Mouse (Mus musculus): ENCODE data around the gene Flad1. TPM values are rescaled to one million over a fixed set of nuclear protein-coding genes. Genes with fewer than 3 reads are reported as not detected.
A peak's percentile ranks its signal among the peaks of the same experiment; 100 is the strongest.

The Flad1 gene
- polyA plus RNA-seq, 1 experiment from 2014 or later = 22.3 TPM

DNA sequence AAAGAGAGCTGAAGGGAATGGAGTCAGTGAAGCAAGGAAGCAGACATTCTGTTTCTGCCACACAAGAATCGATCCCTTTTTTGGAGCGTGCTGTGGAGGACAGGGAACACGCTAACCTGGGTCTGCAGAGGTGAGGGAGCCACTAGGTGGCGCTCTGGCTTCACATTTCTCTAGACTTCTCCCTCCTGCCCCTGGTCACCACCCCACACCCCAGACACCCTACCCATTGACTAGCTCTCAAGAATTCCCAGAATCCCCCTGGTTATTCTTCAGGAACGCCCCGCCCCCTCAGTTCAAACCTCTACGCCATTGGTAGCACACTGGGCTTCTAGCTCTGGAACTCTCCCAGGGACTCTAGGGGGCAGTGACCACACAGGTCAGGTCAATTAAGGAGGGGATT is 37.9 kb upstream of the Flad1 start:
- peak; percentile 33; the same call in 1 of the 2 replicates for ATAC-seq (ENCODE audit: insufficient number of reproducible peaks, insufficient read depth, low FRiP score, low read depth)
- WGBS = 45% methylated on average over 7 of the region's 7 CpGs
- no peaks in the 10 kb centered on the region for H3K27me3 ChIP-seq (ENCODE audit: control insufficient read depth, insufficient read depth, low read length)
- H3K4me1 ChIP-seq (ENCODE audit: control insufficient read depth, insufficient read depth, low read length) = peaks cover 3% of the 10 kb centered on the region; the same call in 1 of the 2 replicates
- H3K4me3 ChIP-seq (ENCODE audit: low read depth, low read length) = no peak overlapping the region
- H3K27ac ChIP-seq (ENCODE audit: low read length) = no peak overlapping the region
- H3K9ac ChIP-seq (replicated peaks; ENCODE audit: low read depth, low read length) = no peak overlapping the region
- peaks cover 14% of the 10 kb centered on the region; the same call in 1 of the 2 replicates for H3K36me3 ChIP-seq (ENCODE audit: control insufficient read depth, insufficient read depth, low read length)
- H3K9me3 ChIP-seq (ENCODE audit: control insufficient read depth, low read depth, low read length) = no peaks in the 10 kb centered on the region
- no peak overlapping the region for H3K4me2 ChIP-seq (replicated peaks; ENCODE audit: low read depth, low read length)

GRCm38 (mm10) chr3:89448720-89449537 is 37.3 kb upstream of the Flad1 start:
- Histone ChIP-seq H3K27me3 (ENCODE audit: control insufficient read depth, insufficient read depth, low read length) (no peaks in the 10 kb centered on the region), H3K36me3 (ENCODE audit: control insufficient read depth, insufficient read depth, low read length) (peaks cover 14% of the 10 kb centered on the region; the same call in 1 of the 2 replicates), H3K9ac (replicated peaks; ENCODE audit: low read depth, low read length) (no peak overlapping the region), H3K4me2 (replicated peaks; ENCODE audit: low read depth, low read length) (no peak overlapping the region), H3K9me3 (ENCODE audit: control insufficient read depth, low read depth, low read length) (no peaks in the 10 kb centered on the region), H3K4me3 (ENCODE audit: low read depth, low read length) (no peak overlapping the region), H3K4me1 (ENCODE audit: control insufficient read depth, insufficient read depth, low read length) (peaks cover 3% of the 10 kb centered on the region; the same call in 1 of the 2 replicates), H3K27ac (ENCODE audit: low read length) (no peak overlapping the region)
- peak; percentile 57; the same call in 1 of the 2 replicates for ATAC-seq (ENCODE audit: insufficient number of reproducible peaks, insufficient read depth, low FRiP score, low read depth)
- 64% methylated on average over 13 of the region's 13 CpGs for WGBS

- no peak overlapping the region for H3K9ac ChIP-seq (replicated peaks; ENCODE audit: low read depth, low read length)
- no peak for ATAC-seq (ENCODE audit: insufficient number of reproducible peaks, insufficient read depth, low FRiP score, low read depth)
- WGBS = 96% methylated on average over 2 of the region's 2 CpGs
Measured at GRCm38 (mm10) chr3:89440691-89441090, 29.0 kb upstream of the Flad1 start.

GRCm38 (mm10) chr3:89437269-89437668 is 25.6 kb upstream of the Flad1 start:
- Histone ChIP-seq H3K9ac (replicated peaks; ENCODE audit: low read depth, low read length) (peak overlapping the region; percentile 37), H3K36me3 (ENCODE audit: control insufficient read depth, insufficient read depth, low read length) (peaks cover 20% of the 10 kb centered on the region; the same call in 1 of the 2 replicates), H3K27me3 (ENCODE audit: control insufficient read depth, insufficient read depth, low read length) (no peaks in the 10 kb centered on the region), H3K27ac (ENCODE audit: low read length) (peak overlapping the region; percentile 59; the same call in 1 of the 2 replicates), H3K4me1 (ENCODE audit: control insufficient read depth, insufficient read depth, low read length) (0 out of 2 replicates have a peak, but pooled peaks cover 5% of the 10 kb centered on the region), H3K4me3 (ENCODE audit: low read depth, low read length) (peak overlapping the region; percentile 43), H3K4me2 (replicated peaks; ENCODE audit: low read depth, low read length) (peak overlapping the region; percentile 55), H3K9me3 (ENCODE audit: control insufficient read depth, low read depth, low read length) (no peaks in the 10 kb centered on the region)
- WGBS = 29% methylated on average over 5 of the region's 5 CpGs
- peak; percentile 33; the same call in 1 of the 2 replicates for ATAC-seq (ENCODE audit: insufficient number of reproducible peaks, insufficient read depth, low FRiP score, low read depth)

More at GRCm38 (mm10) chr3:89440691-89441090, 29.0 kb upstream of the Flad1 start:
- H3K9me3 ChIP-seq (ENCODE audit: control insufficient read depth, low read depth, low read length) = no peaks in the 10 kb centered on the region
- no peak overlapping the region for H3K4me2 ChIP-seq (replicated peaks; ENCODE audit: low read depth, low read length)
- H3K4me1 ChIP-seq (ENCODE audit: control insufficient read depth, insufficient read depth, low read length) = 0 out of 2 replicates have a peak, but pooled peaks cover 5% of the 10 kb centered on the region
- no peak overlapping the region for H3K27ac ChIP-seq (ENCODE audit: low read length)
- H3K36me3 ChIP-seq (ENCODE audit: control insufficient read depth, insufficient read depth, low read length) = no peaks in the 10 kb centered on the region; the same call in 1 of the 2 replicates
- no peaks in the 10 kb centered on the region for H3K27me3 ChIP-seq (ENCODE audit: control insufficient read depth, insufficient read depth, low read length)
- no peak overlapping the region for H3K4me3 ChIP-seq (ENCODE audit: low read depth, low read length)

- peak within 1 kb of the TSS; percentile 59; the same call in 1 of the 2 replicates for H3K27ac ChIP-seq (ENCODE audit: low read length)
- no peaks in the 10 kb centered on the region for H3K27me3 ChIP-seq (ENCODE audit: control insufficient read depth, insufficient read depth, low read length)
- H3K4me3 ChIP-seq (ENCODE audit: low read depth, low read length) = peak within 1 kb of the TSS; percentile 43
- H3K4me2 ChIP-seq (replicated peaks; ENCODE audit: low read depth, low read length) = peak within 1 kb of the TSS; percentile 55
- H3K9ac ChIP-seq (replicated peaks; ENCODE audit: low read depth, low read length) = peak within 1 kb of the TSS; percentile 37
- H3K36me3 ChIP-seq (ENCODE audit: control insufficient read depth, insufficient read depth, low read length) = peaks cover 24% of the 10 kb centered on the region; the same call in 1 of the 2 replicates
- WGBS = 5% methylated on average over 16 of the region's 16 CpGs
- peak; percentile 86 for ATAC-seq (ENCODE audit: insufficient number of reproducible peaks, insufficient read depth, low FRiP score, low read depth)
- peaks cover 6% of the 10 kb centered on the region for H3K4me1 ChIP-seq (ENCODE audit: control insufficient read depth, insufficient read depth, low read length)
- no peaks in the 10 kb centered on the region for H3K9me3 ChIP-seq (ENCODE audit: control insufficient read depth, low read depth, low read length)
Measured at GRCm38 (mm10) chr3:89436176-89437113, 24.8 kb upstream of the Flad1 start, which contains the start of gene Pbxip1. Gene Pbxip1 (plus strand): TSS chr3:89436706.

DNA sequence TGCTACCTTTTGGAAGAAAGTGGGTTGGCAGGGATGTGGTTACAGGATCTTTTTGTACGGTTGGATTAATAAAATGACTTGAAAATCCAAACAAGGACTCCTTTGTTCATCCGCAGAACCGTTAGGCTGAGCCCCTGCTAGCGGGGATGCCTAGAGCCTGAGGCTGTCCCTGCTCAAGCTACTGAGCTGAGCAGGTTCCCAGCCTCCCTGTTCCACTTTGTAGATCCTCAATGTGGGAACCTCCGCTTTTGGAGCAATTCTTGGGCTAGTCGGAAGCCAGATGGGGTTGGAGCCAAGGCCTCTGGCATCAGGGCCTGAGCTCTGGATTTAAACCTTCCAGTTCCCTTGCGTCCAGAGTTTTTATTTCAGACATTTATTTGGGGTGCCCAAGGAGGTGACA is 23.4 kb upstream of the Flad1 start:
- H3K36me3 ChIP-seq (ENCODE audit: control insufficient read depth, insufficient read depth, low read length) = peaks cover 24% of the 10 kb centered on the region; the same call in 1 of the 2 replicates
- no peak overlapping the region for H3K27ac ChIP-seq (ENCODE audit: low read length)
- H3K9me3 ChIP-seq (ENCODE audit: control insufficient read depth, low read depth, low read length) = no peaks in the 10 kb centered on the region
- no peak overlapping the region for H3K4me3 ChIP-seq (ENCODE audit: low read depth, low read length)
- WGBS = 73% methylated on average over 7 of the region's 7 CpGs
- H3K27me3 ChIP-seq (ENCODE audit: control insufficient read depth, insufficient read depth, low read length) = no peaks in the 10 kb centered on the region
- H3K4me2 ChIP-seq (replicated peaks; ENCODE audit: low read depth, low read length) = no peak overlapping the region
- H3K4me1 ChIP-seq (ENCODE audit: control insufficient read depth, insufficient read depth, low read length) = peaks cover 11% of the 10 kb centered on the region
- ATAC-seq (ENCODE audit: insufficient number of reproducible peaks, insufficient read depth, low FRiP score, low read depth) = no peak
- H3K9ac ChIP-seq (replicated peaks; ENCODE audit: low read depth, low read length) = no peak overlapping the region

GRCm38 (mm10) chr3:89434532-89434931 is 22.9 kb upstream of the Flad1 start:
- H3K4me1 ChIP-seq (ENCODE audit: control insufficient read depth, insufficient read depth, low read length) = peaks cover 11% of the 10 kb centered on the region
- no peak overlapping the region for H3K27ac ChIP-seq (ENCODE audit: low read length)
- 78% methylated on average over 11 of the region's 11 CpGs for WGBS
- H3K9ac ChIP-seq (replicated peaks; ENCODE audit: low read depth, low read length) = no peak overlapping the region
- H3K9me3 ChIP-seq (ENCODE audit: control insufficient read depth, low read depth, low read length) = no peaks in the 10 kb centered on the region
- peaks cover 24% of the 10 kb centered on the region; the same call in 1 of the 2 replicates for H3K36me3 ChIP-seq (ENCODE audit: control insufficient read depth, insufficient read depth, low read length)
- no peak overlapping the region for H3K4me2 ChIP-seq (replicated peaks; ENCODE audit: low read depth, low read length)
- H3K4me3 ChIP-seq (ENCODE audit: low read depth, low read length) = no peak overlapping the region
- H3K27me3 ChIP-seq (ENCODE audit: control insufficient read depth, insufficient read depth, low read length) = no peaks in the 10 kb centered on the region
- ATAC-seq (ENCODE audit: insufficient number of reproducible peaks, insufficient read depth, low FRiP score, low read depth) = no peak

GRCm38 (mm10) chr3:89432606-89433005 is 20.9 kb upstream of the Flad1 start:
- Histone ChIP-seq H3K4me2 (replicated peaks; ENCODE audit: low read depth, low read length) (no peak overlapping the region), H3K4me1 (ENCODE audit: control insufficient read depth, insufficient read depth, low read length) (peaks cover 11% of the 10 kb centered on the region), H3K27me3 (ENCODE audit: control insufficient read depth, insufficient read depth, low read length) (no peaks in the 10 kb centered on the region), H3K4me3 (ENCODE audit: low read depth, low read length) (no peak overlapping the region), H3K36me3 (ENCODE audit: control insufficient read depth, insufficient read depth, low read length) (peaks cover 31% of the 10 kb centered on the region), H3K27ac (ENCODE audit: low read length) (no peak overlapping the region), H3K9ac (replicated peaks; ENCODE audit: low read depth, low read length) (no peak overlapping the region), H3K9me3 (ENCODE audit: control insufficient read depth, low read depth, low read length) (no peaks in the 10 kb centered on the region)
- no peak for ATAC-seq (ENCODE audit: insufficient number of reproducible peaks, insufficient read depth, low FRiP score, low read depth)
- 86% methylated on average over 8 of the region's 8 CpGs for WGBS
